Mouse (Mus musculus): ENCODE results near the gene Cnr2.

Cnr2 gene

GRCm38 (mm10) chr4:135967086-135967760 is 72.0 kb downstream of the Cnr2 start:
- no peak for DNase-seq (ENCODE audit: low spot score)

GRCm38 (mm10) chr4:135968271-135968869 is 73.2 kb downstream of the Cnr2 start:
- DNase-seq (ENCODE audit: low spot score) = no peak

DNA sequence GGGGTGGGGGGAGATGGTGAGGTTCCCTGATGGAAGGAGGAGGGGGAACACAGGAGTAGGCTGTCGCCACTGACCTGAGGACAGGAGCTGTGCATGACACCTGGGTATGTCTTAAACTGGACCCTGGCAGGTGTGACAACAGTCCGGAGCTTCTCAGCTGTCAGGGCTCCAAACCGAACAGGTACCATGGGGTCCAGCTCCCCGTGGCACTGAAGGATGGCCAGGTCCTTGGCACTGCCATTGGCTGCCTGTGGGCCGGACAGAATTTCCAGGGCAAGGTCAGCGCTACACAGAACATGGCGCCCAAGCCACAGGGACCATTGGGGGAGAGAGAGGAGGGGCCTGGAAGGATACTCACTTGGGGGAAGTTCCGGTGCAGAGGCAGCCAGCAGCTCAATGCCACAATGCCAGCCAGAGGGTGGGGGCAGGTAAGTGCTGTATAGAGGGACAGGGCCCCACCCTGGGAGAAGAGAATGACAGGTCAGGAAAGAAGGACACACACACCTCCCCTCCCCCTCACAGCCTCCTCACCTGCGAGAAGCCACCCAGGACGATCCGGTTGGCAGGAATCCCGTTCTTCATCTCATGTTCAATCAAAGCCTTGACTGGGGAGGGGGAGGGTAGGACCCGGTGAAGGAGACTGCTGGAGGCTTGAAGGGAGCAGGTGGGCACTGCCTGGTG is 74.0 kb downstream of the Cnr2 start:
- DNase-seq (ENCODE audit: low spot score) = no peak
